Mouse (Mus musculus): ENCODE results near the gene E130308A19Rik. TPM values are rescaled to one million over a fixed set of nuclear protein-coding genes. Genes with fewer than 3 reads are reported as not detected.

Gene E130308A19Rik
- polyA plus RNA-seq, 1 experiment from 2014 or later: 29.3 TPM

GRCm38 (mm10) chr4:59805181-59805967, 179.4 kb downstream of the E130308A19Rik start, which contains the start of gene Snx30:
Gene Snx30, plus strand, starts transcription at chr4:59805840.
- 2% methylated on average over 45 of the region's 45 CpGs for WGBS
- peak; percentile 93 for ATAC-seq (ENCODE audit: insufficient read depth)

DNA sequence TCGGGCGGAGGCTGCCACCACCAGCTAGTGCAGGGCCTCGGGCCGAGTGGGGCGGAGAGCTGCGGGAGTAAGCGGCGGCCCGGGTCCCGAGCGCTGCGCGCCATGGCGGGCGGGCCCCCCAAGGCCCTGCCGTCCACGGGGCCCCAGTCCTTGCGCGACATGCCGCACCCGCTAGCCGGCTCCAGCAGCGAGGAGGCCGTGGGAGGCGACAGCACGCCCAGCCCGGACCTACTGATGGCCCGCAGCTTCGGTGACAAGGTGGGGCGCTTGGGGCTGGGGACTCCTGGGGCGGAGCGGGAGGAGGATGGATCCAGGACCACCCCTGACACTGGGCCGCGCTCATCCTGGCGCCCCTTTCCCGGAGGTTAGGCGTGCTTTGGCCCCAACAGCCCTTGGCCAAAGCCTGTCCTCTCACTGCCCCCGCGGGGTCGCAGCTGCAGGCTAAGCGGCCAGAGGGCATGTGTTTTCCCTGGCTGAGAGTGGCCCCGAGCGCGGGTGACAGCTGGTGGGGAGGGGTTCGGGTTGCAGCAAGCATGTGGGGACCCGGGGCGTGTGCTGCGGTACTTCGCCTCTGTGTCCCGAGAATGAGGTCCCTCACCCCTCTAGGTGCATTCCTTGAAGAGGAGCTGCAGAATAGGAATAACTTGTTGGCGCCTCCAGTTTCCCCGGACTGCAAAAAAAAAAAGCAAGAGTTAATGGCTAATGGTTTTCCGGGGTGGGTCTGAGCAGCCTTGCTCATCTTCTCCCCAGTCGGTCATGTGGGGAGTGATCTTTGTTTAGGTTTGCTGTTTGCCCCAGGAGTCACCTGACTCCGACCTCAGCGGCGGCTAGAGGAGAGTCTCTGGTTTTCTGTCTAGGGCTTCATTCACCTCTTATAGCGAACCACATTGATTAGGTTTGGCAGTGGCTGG, 180.2 kb downstream of the E130308A19Rik start:
- H3K4me1 ChIP-seq (ENCODE audit: insufficient read depth): no peaks in the 10 kb centered on the region
- TF ChIP-seq CTCF (IDR thresholded peaks at IDR 0.05; ENCODE audit: low read depth): no peak
- WGBS: under 1% methylated on average over 56 of the region's 58 CpGs
- DNase-seq (peak; percentile 42), ATAC-seq (ENCODE audit: insufficient read depth) (peak; percentile 67)
- peak overlapping the region; percentile 93 for H3K4me3 ChIP-seq (ENCODE audit: low read depth, low read length)
- no peaks in the 10 kb centered on the region for H3K9me3 ChIP-seq (ENCODE audit: low read depth, low read length)
- no peaks in the 10 kb centered on the region for H3K27me3 ChIP-seq (ENCODE audit: insufficient read depth, low read length)
- peak overlapping the region; percentile 81 for H3K9ac ChIP-seq
- no peaks in the 10 kb centered on the region for H3K36me3 ChIP-seq (ENCODE audit: insufficient read depth)
- peak overlapping the region; percentile 36; the same call in 1 of the 2 replicates for H3K27ac ChIP-seq (ENCODE audit: low read depth)
- H3K4me2 ChIP-seq: peak overlapping the region; percentile 99

More at GRCm38 (mm10) chr4:59805181-59805967, 179.4 kb downstream of the E130308A19Rik start, which contains the start of gene Snx30:
- no peaks in the 10 kb centered on the region for H3K4me1 ChIP-seq (ENCODE audit: insufficient read depth)
- peak within 1 kb of the TSS; percentile 99 for H3K4me2 ChIP-seq
- no peak for TF ChIP-seq CTCF (IDR thresholded peaks at IDR 0.05; ENCODE audit: low read depth)
- peak; percentile 95 for DNase-seq
- no peaks in the 10 kb centered on the region for H3K36me3 ChIP-seq (ENCODE audit: insufficient read depth)
- peak within 1 kb of the TSS; percentile 93 for H3K4me3 ChIP-seq (ENCODE audit: low read depth, low read length)
- no peaks in the 10 kb centered on the region for H3K27me3 ChIP-seq (ENCODE audit: insufficient read depth, low read length)
- peak within 1 kb of the TSS; percentile 36; the same call in 1 of the 2 replicates for H3K27ac ChIP-seq (ENCODE audit: low read depth)
- H3K9me3 ChIP-seq (ENCODE audit: low read depth, low read length): no peaks in the 10 kb centered on the region
- peak within 1 kb of the TSS; percentile 81 for H3K9ac ChIP-seq

DNA sequence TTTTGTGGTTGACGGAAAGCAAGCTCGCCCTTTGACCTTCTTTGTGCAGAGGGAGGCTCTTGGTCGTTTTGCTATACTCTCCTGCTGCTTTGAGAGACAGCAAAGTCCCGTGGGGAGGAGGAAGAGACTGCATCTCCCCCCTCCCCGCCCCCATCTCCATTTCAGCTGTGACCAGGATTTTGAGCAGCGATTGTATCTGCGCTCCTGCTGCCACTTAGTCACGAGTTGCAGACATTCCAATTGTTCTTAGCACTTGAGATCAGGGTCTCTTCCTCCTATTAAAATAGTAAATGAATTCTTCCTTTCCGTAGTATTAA, 180.8 kb downstream of the E130308A19Rik start:
- H3K27me3 ChIP-seq (ENCODE audit: insufficient read depth, low read length): no peaks in the 10 kb centered on the region
- H3K27ac ChIP-seq (ENCODE audit: low read depth): no peak overlapping the region
- H3K36me3 ChIP-seq (ENCODE audit: insufficient read depth): no peaks in the 10 kb centered on the region
- 4% methylated on average over 9 of the region's 9 CpGs for WGBS
- no peaks in the 10 kb centered on the region for H3K9me3 ChIP-seq (ENCODE audit: low read depth, low read length)
- no peak for TF ChIP-seq CTCF (IDR thresholded peaks at IDR 0.05; ENCODE audit: low read depth)
- H3K4me2 ChIP-seq: peak overlapping the region; percentile 99
- H3K9ac ChIP-seq: peak overlapping the region; percentile 81; the same call in 1 of the 2 replicates
- ATAC-seq (ENCODE audit: insufficient read depth) (no peak), DNase-seq (no peak)
- peak overlapping the region; percentile 93 for H3K4me3 ChIP-seq (ENCODE audit: low read depth, low read length)
- H3K4me1 ChIP-seq (ENCODE audit: insufficient read depth): no peaks in the 10 kb centered on the region

GRCm38 (mm10) chr4:59807521-59807920, 181.5 kb downstream of the E130308A19Rik start:
- no peak overlapping the region for H3K27ac ChIP-seq (ENCODE audit: low read depth)
- H3K4me1 ChIP-seq (ENCODE audit: insufficient read depth): no peaks in the 10 kb centered on the region
- H3K9me3 ChIP-seq (ENCODE audit: low read depth, low read length): no peaks in the 10 kb centered on the region
- TF ChIP-seq CTCF (IDR thresholded peaks at IDR 0.05; ENCODE audit: low read depth): no peak
- no peaks in the 10 kb centered on the region for H3K36me3 ChIP-seq (ENCODE audit: insufficient read depth)
- DNase-seq: no peak
- H3K27me3 ChIP-seq (ENCODE audit: insufficient read depth, low read length): no peaks in the 10 kb centered on the region
- 69% methylated on average over 2 of the region's 2 CpGs for WGBS
- H3K4me2 ChIP-seq: peak overlapping the region; percentile 99
- H3K9ac ChIP-seq: no peak overlapping the region
- H3K4me3 ChIP-seq (ENCODE audit: low read depth, low read length): 0 out of 2 replicates have a peak overlapping the region, but pooled peaks have one; percentile 93
- ATAC-seq (ENCODE audit: insufficient read depth): no peak

DNA sequence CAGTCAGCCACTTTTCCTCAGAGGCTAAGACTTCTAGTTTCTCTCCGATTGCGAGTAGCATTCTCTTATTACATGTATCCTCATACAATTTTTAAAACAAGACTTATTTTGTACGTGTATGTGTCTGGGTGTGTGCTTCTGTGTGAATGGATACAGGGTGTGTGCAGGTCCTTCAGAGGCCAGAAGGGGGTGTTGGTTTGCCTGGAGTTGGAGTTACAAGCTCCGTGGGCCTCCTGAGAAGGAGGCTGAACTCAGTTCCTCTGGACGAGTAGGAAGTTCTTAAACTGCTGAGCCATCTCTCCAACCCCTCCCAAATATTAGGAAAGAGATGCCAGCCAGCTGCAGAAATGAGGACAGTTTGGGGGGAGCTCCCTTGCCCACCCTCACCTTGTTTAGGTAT, 182.4 kb downstream of the E130308A19Rik start:
- Histone ChIP-seq H3K4me3 (ENCODE audit: low read depth, low read length) (no peak overlapping the region), H3K27me3 (ENCODE audit: insufficient read depth, low read length) (no peaks in the 10 kb centered on the region), H3K4me1 (ENCODE audit: insufficient read depth) (no peaks in the 10 kb centered on the region), H3K27ac (ENCODE audit: low read depth) (no peak overlapping the region), H3K9me3 (ENCODE audit: low read depth, low read length) (no peaks in the 10 kb centered on the region), H3K9ac (no peak overlapping the region), H3K4me2 (no peak overlapping the region), H3K36me3 (ENCODE audit: insufficient read depth) (no peaks in the 10 kb centered on the region)
- ATAC-seq (ENCODE audit: insufficient read depth) (no peak), DNase-seq (no peak)
- TF ChIP-seq CTCF (IDR thresholded peaks at IDR 0.05; ENCODE audit: low read depth): peak; percentile 21; the same call in 1 of the 2 replicates
- WGBS: 73% methylated on average over 5 of the region's 5 CpGs

Other genes with a start within 250 kb of the E130308A19Rik start
- gene Susd1, start 187.6 kb upstream of the E130308A19Rik start, polyA plus RNA-seq (2014; fragmentation: Nextera tagmentation; extraction: Ambion mirVana): 5.1 and 5.6 TPM in 2 replicates
- gene Ptbp3, start 76.8 kb upstream of the E130308A19Rik start, polyA plus RNA-seq (2014; fragmentation: Nextera tagmentation; extraction: Ambion mirVana): 69.6 and 74.6 TPM in 2 replicates
- 17.7 and 17.9 TPM in 2 replicates for gene Hsdl2, start 44.6 kb upstream of the E130308A19Rik start, polyA plus RNA-seq (2014; fragmentation: Nextera tagmentation; extraction: Ambion mirVana)
- 60.7 and 64.7 TPM in 2 replicates for gene Inip, start 175.4 kb downstream of the E130308A19Rik start, polyA plus RNA-seq (2014; fragmentation: Nextera tagmentation; extraction: Ambion mirVana)
- 9.8 and 10.6 TPM in 2 replicates for gene Snx30, start 179.6 kb downstream of the E130308A19Rik start, polyA plus RNA-seq (2014; fragmentation: Nextera tagmentation; extraction: Ambion mirVana)